Mouse (Mus musculus) lung, postnatal 0 days (tissue): Measurements from ENCODE around the gene Frmd6.

ENCODE experiments used
- CTCF ChIP-seq: IDR thresholded peaks from 2 replicates; pipeline ENCODE4 v1.5.1; 2016; ENCODE audit warnings: antibody characterized with exemption, mild to moderate bottlenecking
- EP300 ChIP-seq: IDR thresholded peaks from 2 replicates; pipeline ENCODE4 v1.6.1; 2016; ENCODE audit warnings: antibody characterized with exemption, mild to moderate bottlenecking, control low read depth

DNA sequence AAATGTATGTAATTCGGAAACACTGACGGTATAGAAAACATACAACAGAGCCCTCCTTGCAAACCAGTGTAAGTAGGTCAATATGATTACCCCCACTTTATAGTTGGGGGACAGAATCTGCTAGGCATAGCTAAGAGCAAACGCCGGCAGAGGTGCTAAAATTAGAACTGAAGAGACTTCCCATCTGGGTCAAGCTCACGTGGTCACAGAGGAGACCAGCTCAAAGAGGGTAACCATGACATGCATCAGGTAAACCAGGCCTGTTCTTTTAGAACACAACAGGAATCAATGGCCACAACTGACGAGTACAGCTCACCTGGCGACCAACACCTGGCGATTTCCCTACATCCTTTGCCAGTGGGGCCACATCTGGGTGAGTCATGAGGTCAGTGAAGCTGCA is 25.2 kb upstream of the Frmd6 start:
- TF ChIP-seq CTCF (no peak), EP300 (no peak)
